Mouse (Mus musculus) embryonic facial prominence, embryonic 11.5 days (tissue): ENCODE data around the gene Fgfr2. TPM values are rescaled to one million over a fixed set of nuclear protein-coding genes. Genes with fewer than 3 reads are reported as not detected.
A peak's percentile ranks its signal among the peaks of the same experiment; 100 is the strongest.
"Not testable (repeated sequence)": the region's sequence is repeated elsewhere in the genome, so short reads cannot be mapped to it uniquely, and the experiment has no call there.

ENCODE experiments used
- ATAC-seq: fragments of 200-750 bp; cut with Nextera tagmentation; replicated peaks from 2 replicates; pipeline ENCODE4 v1.8.0; 2017; ENCODE audit warnings: low read depth; ENCODE audit not compliant: insufficient number of reproducible peaks, low FRiP score, low TSS enrichment
- DNase-seq: peaks from one replicate; pipeline ENCODE4 v3.0.0-alpha.2; 2015; ENCODE audit warnings: low spot score
- H3K27ac ChIP-seq: fragments of 300-500 bp; sonication (generic); replicated peaks from 2 replicates; pipeline ENCODE4 v1.5.1; 2014; ENCODE audit warnings: mild to moderate bottlenecking, low read depth, low read length, control low read depth
- H3K27me3 ChIP-seq: fragments of 300-500 bp; sonication (generic); 2 replicates; pipeline ENCODE4 v1.6.1; 2014; ENCODE audit warnings: mild to moderate bottlenecking, low read length, moderate library complexity, mixed read lengths; ENCODE audit not compliant: control insufficient read depth, insufficient read depth
- H3K36me3 ChIP-seq: fragments of 300-500 bp; sonication (generic); replicated peaks from 2 replicates; pipeline ENCODE4 v1.6.1; 2014; ENCODE audit warnings: low read depth, mild to moderate bottlenecking, low read length, moderate library complexity, mixed read lengths; ENCODE audit not compliant: control insufficient read depth, insufficient read depth
- H3K4me1 ChIP-seq: fragments of 300-500 bp; sonication (generic); 2 replicates; pipeline ENCODE4 v1.6.1; 2014; ENCODE audit warnings: low read length, mixed read lengths; ENCODE audit not compliant: control insufficient read depth, insufficient read depth
- H3K4me2 ChIP-seq: fragments of 300-500 bp; sonication (generic); 2 replicates; pipeline ENCODE4 v1.6.1; 2014; ENCODE audit warnings: low read depth, mild to moderate bottlenecking, control low read depth, low read length, moderate library complexity
- H3K4me3 ChIP-seq: fragments of 300-500 bp; sonication (generic); 2 replicates; pipeline ENCODE4 v1.5.1; 2014; ENCODE audit warnings: low read depth, low read length, control low read depth
- H3K9ac ChIP-seq: fragments of 300-500 bp; sonication (generic); replicated peaks from 2 replicates; pipeline ENCODE4 v1.6.1; 2014; ENCODE audit warnings: mild to moderate bottlenecking, control low read depth, low read length
- H3K9me3 ChIP-seq: fragments of 300-500 bp; sonication (generic); replicated peaks from 2 replicates; pipeline ENCODE4 v1.6.1; 2016; ENCODE audit warnings: mild to moderate bottlenecking, low read length, inconsistent platforms, mixed read lengths; ENCODE audit not compliant: control insufficient read depth
- WGBS: fragments of 180-500 bp; shearing (Covaris S2); extraction: QIAGEN DNeasy Blood & Tissue Kit; methylation state at CpG from one replicate; pipeline ENCODE4 v1.1.7; 2014; 5-methylcytosine and 5-hydroxymethylcytosine counted together
- polyA plus RNA-seq: library from polyadenylated mRNA; unstranded; fragments of >200 nt; fragmentation: Nextera tagmentation; extraction: Ambion mirVana; gene quantifications from 2 replicates; pipeline ENCODE4 v1.2.1, GENCODE M21; 2014

The Fgfr2 gene
- polyA plus RNA-seq, 1 experiment from 2014 or later, result 75.6 TPM

DNA sequence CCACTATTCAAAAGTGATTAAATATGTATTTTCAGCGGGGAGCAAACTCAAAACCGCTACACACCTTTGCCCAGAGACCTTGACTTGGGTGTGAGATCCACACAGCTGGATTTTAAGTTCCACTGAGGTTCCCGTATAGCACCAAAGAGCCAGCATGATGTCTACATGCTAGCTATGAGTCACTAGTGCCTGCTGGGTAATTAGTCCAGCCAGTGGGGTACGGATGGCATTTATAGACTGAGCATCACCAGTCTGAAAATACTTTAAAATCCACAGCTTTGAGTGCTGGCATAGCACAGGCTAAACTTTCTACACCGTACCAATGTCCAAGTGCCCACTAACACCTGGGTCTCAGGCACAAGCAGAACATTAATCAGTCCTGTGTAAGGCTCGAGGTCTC, 23.0 kb downstream of the Fgfr2 start:
- ATAC-seq, result no peak
- Histone ChIP-seq H3K4me2 (no peak overlapping the region), H3K36me3 (no peaks in the 10 kb centered on the region), H3K9ac (no peak overlapping the region), H3K27ac (no peak overlapping the region), H3K4me1 (no peaks in the 10 kb centered on the region), H3K27me3 (no peaks in the 10 kb centered on the region), H3K9me3 (no peaks in the 10 kb centered on the region), H3K4me3 (no peak overlapping the region)
- 84% methylated on average over 6 of the region's 6 CpGs for WGBS
- DNase-seq, result no peak

DNA sequence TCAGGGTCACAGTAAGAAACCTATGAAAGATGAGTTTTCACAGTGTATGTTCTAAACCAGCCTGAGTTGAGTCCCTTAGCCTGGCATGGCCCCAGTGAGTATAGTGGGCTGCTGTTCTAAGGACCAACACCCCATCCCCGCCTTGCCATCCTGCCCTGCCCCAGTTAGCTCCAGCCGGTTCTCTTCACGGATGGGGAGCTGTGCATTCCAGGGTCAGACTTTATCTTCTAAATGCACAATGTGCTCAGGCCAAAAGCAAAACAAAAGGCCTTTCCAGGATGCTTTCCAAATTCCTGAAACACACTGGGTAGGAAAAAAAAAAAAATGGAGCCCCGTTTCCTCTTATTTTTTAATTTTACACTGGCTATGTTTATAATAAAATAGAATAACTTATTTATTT, 23.9 kb downstream of the Fgfr2 start:
- Histone ChIP-seq H3K9me3 (no peaks in the 10 kb centered on the region), H3K27me3 (no peaks in the 10 kb centered on the region), H3K9ac (no peak overlapping the region), H3K4me3 (no peak overlapping the region), H3K27ac (no peak overlapping the region), H3K4me1 (no peaks in the 10 kb centered on the region), H3K4me2 (no peak overlapping the region), H3K36me3 (no peaks in the 10 kb centered on the region)
- no peak for ATAC-seq
- WGBS, result 71% methylated on average over 4 of the region's 4 CpGs
- no peak for DNase-seq

DNA sequence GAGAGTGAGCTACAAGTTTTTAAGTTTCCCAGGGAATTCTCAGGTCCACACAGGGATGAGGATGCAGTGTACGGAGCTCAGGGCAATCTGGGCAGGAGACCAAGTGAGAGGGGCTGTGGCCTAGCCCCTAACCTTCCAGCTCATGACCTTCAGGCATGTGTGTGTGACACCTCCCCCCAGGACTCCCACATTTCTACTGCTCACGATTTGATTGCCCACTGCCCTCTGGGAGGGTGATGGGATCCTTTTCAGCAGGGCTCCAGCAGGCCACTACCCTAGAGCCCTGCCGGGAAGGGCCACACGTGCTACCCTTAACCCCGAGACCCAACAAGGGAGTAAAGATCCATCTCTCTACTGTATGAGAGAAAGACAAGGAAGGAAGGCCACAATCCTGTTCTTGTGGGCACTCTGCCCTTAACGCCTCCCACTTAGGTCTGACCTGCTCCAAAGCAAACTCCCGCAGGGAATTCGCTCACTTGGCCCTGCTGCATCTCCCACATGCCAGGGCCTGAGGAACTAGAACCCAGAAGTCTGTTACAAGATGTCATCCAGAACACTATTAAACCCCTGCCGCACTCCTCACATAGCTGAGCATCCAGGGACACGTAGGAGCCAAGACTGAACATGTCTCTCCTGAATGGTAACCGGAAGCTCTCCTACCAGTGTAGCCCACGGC, 24.9 kb downstream of the Fgfr2 start:
- ATAC-seq (no peak), DNase-seq (no peak)
- Histone ChIP-seq H3K4me1 (no peaks in the 10 kb centered on the region), H3K27me3 (no peaks in the 10 kb centered on the region), H3K9ac (no peak overlapping the region), H3K27ac (no peak overlapping the region), H3K4me2 (no peak overlapping the region), H3K4me3 (no peak overlapping the region), H3K9me3 (no peaks in the 10 kb centered on the region), H3K36me3 (no peaks in the 10 kb centered on the region)
- WGBS, result 86% methylated on average over 12 of the region's 12 CpGs

DNA sequence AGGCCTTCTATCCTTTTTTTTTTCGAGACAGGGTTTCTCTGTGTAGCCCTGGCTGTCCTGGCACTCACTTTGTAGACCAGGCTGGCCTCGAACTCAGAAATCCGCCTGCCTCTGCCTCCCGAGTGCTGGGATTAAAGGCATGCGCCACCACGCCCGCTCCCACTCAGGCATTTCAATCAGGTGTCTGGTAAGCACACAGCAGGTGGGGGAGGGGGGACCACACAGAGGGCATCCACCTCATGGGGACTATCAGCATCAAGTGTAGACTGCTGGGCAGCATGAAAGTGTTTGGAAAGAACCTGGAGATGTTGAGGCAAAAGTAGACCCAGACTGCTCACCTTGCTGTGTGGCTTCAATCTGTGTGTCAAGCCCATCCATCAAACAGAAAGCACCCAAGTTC, 27.5 kb downstream of the Fgfr2 start:
- WGBS, result 85% methylated on average over 7 of the region's 7 CpGs
- H3K4me3 ChIP-seq, H3K4me1 ChIP-seq, H3K9ac ChIP-seq, H3K36me3 ChIP-seq, DNase-seq, H3K9me3 ChIP-seq, H3K27me3 ChIP-seq, H3K4me2 ChIP-seq, H3K27ac ChIP-seq, ATAC-seq: not testable (repeated sequence)

DNA sequence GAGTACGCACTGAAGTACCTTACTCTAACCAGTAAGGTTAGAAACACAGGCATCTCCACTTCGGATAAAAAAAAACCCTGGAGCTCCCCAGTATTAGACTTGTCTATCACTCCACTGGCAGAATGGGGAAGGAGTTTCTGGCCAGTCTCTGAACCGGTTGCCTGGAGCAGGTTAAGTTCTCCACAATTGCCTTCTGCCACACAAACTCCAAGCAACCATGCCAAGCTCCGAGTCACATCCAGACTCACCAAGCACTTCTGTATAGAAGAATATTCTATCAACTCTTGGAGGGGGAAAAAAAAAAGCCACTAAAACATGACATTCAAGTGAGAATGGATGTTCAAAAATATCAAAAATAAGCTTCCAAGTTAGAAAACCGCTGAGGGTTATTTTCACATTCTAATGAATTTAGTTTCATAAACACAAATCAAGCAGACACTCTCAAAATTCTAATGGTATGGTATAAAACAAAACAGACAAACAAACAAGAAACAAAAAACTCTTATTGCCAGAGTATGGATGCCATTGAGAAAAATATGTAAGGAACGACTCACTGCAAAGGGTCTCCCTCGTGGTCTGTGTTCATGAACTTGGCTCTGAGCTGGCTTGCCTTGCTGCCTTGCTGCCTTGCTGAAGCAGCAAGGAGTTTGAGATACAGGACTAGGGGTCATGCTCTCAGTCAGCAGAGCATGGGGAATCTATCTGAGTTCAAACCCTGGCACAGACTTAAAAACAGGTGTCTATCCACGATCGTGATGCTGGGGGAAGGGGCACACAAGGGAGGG, 28.2 kb downstream of the Fgfr2 start:
- no peak overlapping the region for H3K27ac ChIP-seq
- no peaks in the 10 kb centered on the region for H3K4me1 ChIP-seq
- no peaks in the 10 kb centered on the region for H3K9me3 ChIP-seq
- DNase-seq, result no peak
- WGBS, result 75% methylated on average over 9 of the region's 9 CpGs
- H3K9ac ChIP-seq, result no peak overlapping the region
- no peaks in the 10 kb centered on the region for H3K36me3 ChIP-seq
- no peak overlapping the region for H3K4me3 ChIP-seq
- no peak overlapping the region for H3K4me2 ChIP-seq
- no peak for ATAC-seq
- no peaks in the 10 kb centered on the region for H3K27me3 ChIP-seq

DNA sequence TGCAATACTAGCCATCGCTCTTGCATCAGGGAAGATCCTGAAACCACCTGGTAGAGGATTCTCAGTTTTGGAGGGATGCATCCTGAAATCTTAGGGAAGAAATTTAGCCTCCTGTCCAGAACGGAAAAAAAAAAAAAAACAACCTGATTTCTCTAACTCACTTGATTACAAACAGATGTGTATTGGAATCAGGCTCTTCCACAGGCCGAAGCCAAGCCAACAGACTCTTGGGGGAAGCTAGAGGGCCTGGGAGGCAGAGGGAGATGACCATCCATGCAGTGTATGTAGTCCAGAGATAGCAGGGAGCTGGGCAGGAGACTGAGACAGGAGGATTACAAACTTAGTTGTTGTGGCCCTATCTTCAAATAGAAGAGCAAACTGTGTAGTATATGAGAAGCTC, 29.0 kb downstream of the Fgfr2 start:
- no peaks in the 10 kb centered on the region for H3K4me1 ChIP-seq
- H3K9me3 ChIP-seq, result no peaks in the 10 kb centered on the region
- H3K4me3 ChIP-seq, result no peak overlapping the region
- H3K4me2 ChIP-seq, result no peak overlapping the region
- DNase-seq, result peak; percentile 56
- no peak overlapping the region for H3K27ac ChIP-seq
- no peaks in the 10 kb centered on the region for H3K27me3 ChIP-seq
- no peak overlapping the region for H3K9ac ChIP-seq
- H3K36me3 ChIP-seq, result no peaks in the 10 kb centered on the region
- ATAC-seq, result no peak
- WGBS, result 36% methylated on average over 3 of the region's 3 CpGs

DNA sequence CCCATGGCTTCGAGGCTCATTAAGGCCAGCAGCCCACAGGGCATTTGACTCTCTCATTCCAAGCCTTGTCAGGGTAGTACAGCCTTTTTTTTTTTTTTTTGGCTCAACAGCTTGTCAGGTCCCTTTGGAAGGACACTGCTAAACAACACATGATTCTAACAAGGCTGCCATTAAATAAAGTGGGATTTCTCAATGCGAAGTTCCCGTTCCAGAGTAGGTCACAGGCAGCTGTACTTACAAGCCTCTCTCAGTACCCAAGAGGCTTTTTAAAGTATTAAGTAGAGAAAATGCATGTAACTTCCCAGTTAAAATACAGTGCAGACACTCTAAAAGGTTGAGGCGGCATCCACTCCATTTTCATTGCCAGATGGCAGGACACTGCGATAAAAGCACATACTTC, 29.4 kb downstream of the Fgfr2 start:
- Histone ChIP-seq H3K27me3 (no peaks in the 10 kb centered on the region), H3K4me2 (no peak overlapping the region), H3K9ac (no peak overlapping the region), H3K36me3 (no peaks in the 10 kb centered on the region), H3K4me1 (no peaks in the 10 kb centered on the region), H3K9me3 (no peaks in the 10 kb centered on the region), H3K27ac (no peak overlapping the region), H3K4me3 (no peak overlapping the region)
- WGBS, result 64% methylated on average over 5 of the region's 5 CpGs
- no peak for ATAC-seq
- no peak for DNase-seq

DNA sequence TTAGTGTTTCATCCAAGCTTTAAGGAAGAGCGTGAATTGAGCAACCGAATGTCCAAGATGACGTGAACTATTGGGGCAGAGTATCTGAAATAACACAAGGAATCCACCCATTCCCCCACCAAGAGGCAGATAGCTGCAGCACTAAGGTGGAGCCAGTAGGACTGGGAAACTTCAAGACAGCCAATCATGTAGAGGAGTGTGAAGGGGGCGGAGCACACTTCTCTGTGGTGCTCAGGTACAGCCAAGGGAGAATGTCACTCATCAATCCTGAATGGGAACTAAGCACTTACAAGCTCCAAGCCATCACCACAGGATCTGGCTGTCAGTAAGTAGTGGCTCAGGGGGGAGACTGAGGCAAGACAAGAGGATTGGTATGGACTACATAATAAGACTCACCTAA, 32.5 kb downstream of the Fgfr2 start:
- no peak overlapping the region for H3K4me3 ChIP-seq
- no peak for ATAC-seq
- no peaks in the 10 kb centered on the region for H3K27me3 ChIP-seq
- no peaks in the 10 kb centered on the region for H3K36me3 ChIP-seq
- H3K9ac ChIP-seq, result no peak overlapping the region
- no peaks in the 10 kb centered on the region; the same call in 1 of the 2 replicates for H3K4me1 ChIP-seq
- no peak overlapping the region for H3K27ac ChIP-seq
- no peak for DNase-seq
- no peaks in the 10 kb centered on the region for H3K9me3 ChIP-seq
- no peak overlapping the region for H3K4me2 ChIP-seq
- 80% methylated on average over 4 of the region's 4 CpGs for WGBS
